Mouse (Mus musculus) CH12.LX (cell line): ENCODE measurements around the gene Clmn. TPM values are rescaled to one million over a fixed set of nuclear protein-coding genes. Genes with fewer than 3 reads are reported as not detected.
"Not testable (repeated sequence)": the region's sequence is repeated elsewhere in the genome, so short reads cannot be mapped to it uniquely, and the experiment has no call there.

Source experiments
- DNase-seq: peaks from one replicate; pipeline ENCODE4 v3.0.0-alpha.2; 2013; ENCODE audit errors: extremely low read depth
- H3K27ac ChIP-seq: 2 replicates; pipeline ENCODE4 v1.5.1; 2012; ENCODE audit warnings: low read depth, mild to moderate bottlenecking, control low read depth, moderate library complexity; ENCODE audit not compliant: insufficient read depth
- H3K27me3 ChIP-seq: replicated peaks from 2 replicates; pipeline ENCODE3; 2012; ENCODE audit warnings: inconsistent platforms
- H3K36me3 ChIP-seq, 2 experiments: replicated peaks in 1 of 2; 2 replicates each; pipeline versions ENCODE3 to v1.6.1; 2012; ENCODE audit warnings: inconsistent platforms in 1 of 2, low read length in 1 of 2, mild to moderate bottlenecking in 1 of 2, mixed read lengths in 1 of 2, moderate library complexity in 1 of 2; ENCODE audit not compliant: control insufficient read depth in 1 of 2, insufficient read depth in 1 of 2
- H3K4me1 ChIP-seq, 2 experiments: 2 replicates each; pipeline ENCODE4 v1.6.1; 2012; ENCODE audit warnings: inconsistent platforms in 1 of 2, moderate library complexity in 1 of 2; ENCODE audit not compliant: insufficient read depth in 2 of 2, control insufficient read depth in 1 of 2
- H3K4me2 ChIP-seq: 2 replicates; pipeline ENCODE4 v1.6.1; 2012; ENCODE audit warnings: low read depth, mild to moderate bottlenecking, control low read depth; ENCODE audit not compliant: poor library complexity, insufficient read depth, severe bottlenecking
- H3K4me3 ChIP-seq, 3 experiments: fragments of 150-350 bp in 1 of 3; sonication (generic) in 1 of 3; replicated peaks in 1 of 3; 2 replicates each; pipeline versions ENCODE3 to v1.5.1; 2011 to 2012; ENCODE audit warnings: low read depth in 2 of 3, low read length in 2 of 3, mild to moderate bottlenecking in 2 of 3, moderate library complexity in 2 of 3, control low read depth in 1 of 3, improper control_type of control experiment in 1 of 3, inconsistent platforms in 1 of 3, mixed read lengths in 1 of 3; ENCODE audit not compliant: poor library complexity in 1 of 3
- H3K79me2 ChIP-seq: replicated peaks from 2 replicates; pipeline ENCODE4 v1.6.1; 2012; ENCODE audit warnings: mild to moderate bottlenecking, moderate library complexity; ENCODE audit not compliant: control insufficient read depth, poor library complexity, insufficient read depth, severe bottlenecking; ENCODE audit errors: extremely low read depth
- H3K9ac ChIP-seq: 2 replicates; pipeline ENCODE4 v1.6.1; 2012; ENCODE audit warnings: low read depth, mild to moderate bottlenecking, control low read depth, moderate library complexity; ENCODE audit not compliant: insufficient read depth
- H3K9me3 ChIP-seq: replicated peaks from 2 replicates; pipeline ENCODE3; 2012; ENCODE audit warnings: low read length, inconsistent platforms, mixed read lengths
- CHD1 ChIP-seq: IDR thresholded peaks from 2 replicates; pipeline ENCODE4 v1.6.1; 2012; ENCODE audit warnings: low read depth, low read length, improper control_type of control experiment, inconsistent platforms
- CHD2 ChIP-seq: IDR thresholded peaks from 2 replicates; pipeline ENCODE4 v1.6.1; 2011; ENCODE audit warnings: low read length, improper control_type of control experiment
- CTCF ChIP-seq, 2 experiments: IDR thresholded peaks in 1 of 2; conservative IDR thresholded peaks in 1 of 2; 2 replicates each; pipeline ENCODE4 v1.5.1; 2011 to 2012; ENCODE audit warnings: low read depth in 2 of 2, low read length in 2 of 2, improper control_type of control experiment in 1 of 2, inconsistent platforms in 1 of 2, mild to moderate bottlenecking in 1 of 2, moderate library complexity in 1 of 2
- HCFC1 ChIP-seq: IDR thresholded peaks from 2 replicates; pipeline ENCODE4 v1.6.1; 2012; ENCODE audit warnings: low read depth, mild to moderate bottlenecking, inconsistent platforms, low read length, improper control_type of control experiment
- IRF4 ChIP-seq: IDR thresholded peaks from 2 replicates; pipeline ENCODE4 v1.6.1; 2014; ENCODE audit warnings: low read depth, mild to moderate bottlenecking, inconsistent platforms, low read length, improper control_type of control experiment
- KAT2A ChIP-seq: IDR thresholded peaks from 2 replicates; pipeline ENCODE4 v1.6.1; 2012; ENCODE audit warnings: low read length, improper control_type of control experiment, inconsistent platforms; ENCODE audit not compliant: insufficient replicate concordance
- MAFK ChIP-seq: IDR thresholded peaks from 2 replicates; pipeline ENCODE4 v1.6.1; 2011; ENCODE audit warnings: low read length, improper control_type of control experiment; ENCODE audit not compliant: insufficient replicate concordance
- MAX ChIP-seq: IDR thresholded peaks from 2 replicates; pipeline ENCODE4 v1.6.1; 2011; ENCODE audit warnings: low read length, improper control_type of control experiment
- MAZ ChIP-seq: IDR thresholded peaks from 2 replicates; pipeline ENCODE4 v1.6.1; 2012; ENCODE audit warnings: low read depth, mild to moderate bottlenecking, inconsistent platforms, low read length, improper control_type of control experiment, moderate library complexity
- MYC ChIP-seq: IDR thresholded peaks from 2 replicates; pipeline ENCODE4 v1.6.1; 2011; ENCODE audit warnings: low read depth, mild to moderate bottlenecking, improper control_type of control experiment, low read length
- POLR2AphosphoS2 ChIP-seq: IDR thresholded peaks from 2 replicates; pipeline ENCODE4 v1.6.1; 2011; ENCODE audit warnings: low read depth, low read length, improper control_type of control experiment
- SMC3 ChIP-seq: IDR thresholded peaks from 2 replicates; pipeline ENCODE4 v1.6.1; 2011; ENCODE audit warnings: low read depth, low read length, improper control_type of control experiment
- UBTF ChIP-seq: IDR thresholded peaks from 2 replicates; pipeline ENCODE4 v1.6.1; 2012; ENCODE audit warnings: low read depth, mild to moderate bottlenecking, inconsistent platforms, low read length, improper control_type of control experiment, moderate library complexity
- ZC3H11A ChIP-seq: IDR thresholded peaks from 2 replicates; pipeline ENCODE4 v1.6.1; 2012; ENCODE audit warnings: low read depth, mild to moderate bottlenecking, inconsistent platforms, low read length, improper control_type of control experiment
- ZMIZ1 ChIP-seq: IDR thresholded peaks from 2 replicates; pipeline ENCODE4 v1.6.1; 2012; ENCODE audit warnings: low read depth, mild to moderate bottlenecking, inconsistent platforms, low read length, improper control_type of control experiment
- dilution Hi-C: fragments of 300-500 bp; cut with MboI; formaldehyde crosslinking; loops from 2 replicates; pipeline ENCODE4 v1.14.3; 2020; ENCODE audit warnings: low sequenced_read_pairs; ENCODE audit not compliant: extremely low pct_unique_long_range_greater_than_20kb, extremely low pct_ligation_motif_present
- in situ Hi-C: fragments of 300-500 bp; cut with MboI; formaldehyde crosslinking; loops from 3 replicates; pipeline ENCODE4 v1.14.3; 2019; ENCODE audit warnings: low sequenced_read_pairs, low pct_ligation_motif_present, low pct_unique_long_range_greater_than_20kb, mixed read lengths
- polyA plus RNA-seq: library from polyadenylated mRNA; unstranded; fragments of >175 nt; gene quantifications from 2 replicates; pipeline ENCODE4 v1.2.1, GENCODE M21; 2012; ENCODE audit warnings: low read depth; ENCODE audit not compliant: insufficient read length
- total RNA-seq, 2 experiments: library from RNA; depleted of rRNA; stranded (reverse); fragments of 300-350 nt in 1 of 2; fragments of >200 nt in 1 of 2; gene quantifications; 2 replicates each; pipeline ENCODE4 v1.2.3; 2012 to 2014

Gene Clmn
- total and polyA plus RNA-seq, 3 experiments = not detected

DNA sequence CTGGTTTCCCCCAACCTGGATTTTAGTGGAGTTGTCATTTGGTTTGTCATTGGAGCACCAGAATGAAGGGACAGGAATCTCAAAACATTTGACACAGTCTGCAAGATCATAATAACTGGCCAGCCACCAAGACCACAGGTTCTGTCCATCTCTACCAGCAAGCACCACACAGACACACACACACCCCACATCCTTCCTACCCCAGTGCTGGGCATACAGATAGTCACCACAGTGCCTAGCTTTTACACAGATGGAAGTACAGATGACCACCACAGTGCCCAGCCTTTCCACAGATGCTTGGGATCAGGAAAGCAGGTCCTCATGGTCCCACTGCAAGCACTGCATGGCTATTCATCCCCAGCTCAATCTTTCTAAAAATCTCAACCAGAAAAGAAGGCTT is 131.7 kb downstream of the Clmn start:
- in situ Hi-C loops (no loop called here), dilution Hi-C loops (no loop called here)
- no peak overlapping the region for H3K27ac ChIP-seq

GRCm38 (mm10) chr12:104731782-104732181 is 133.1 kb downstream of the Clmn start:
- dilution Hi-C loops = no loop called here
- Histone ChIP-seq H3K4me1 (no peaks in the 10 kb centered on the region), H3K4me2 (no peak overlapping the region), H3K27ac (no peak overlapping the region), H3K36me3 (peaks cover 53 to 95% of the 10 kb centered on the region in 2 experiments), H3K4me3 (no peak overlapping the region), H3K9me3 (no peaks in the 10 kb centered on the region), H3K27me3 (no peaks in the 10 kb centered on the region), H3K9ac (no peak overlapping the region), H3K79me2 (0 out of 2 replicates have a peak, but pooled peaks cover 2% of the 10 kb centered on the region)
- no peak for DNase-seq
- TF ChIP-seq MAZ (no peak), UBTF (no peak), MAX (no peak), ZC3H11A (no peak), HCFC1 (no peak), SMC3 (no peak), IRF4 (no peak), ZMIZ1 (no peak), CTCF (conservative IDR thresholded peaks at IDR 0.05 in 1 of 2, IDR thresholded peaks at IDR 0.05 in 1 of 2; ENCODE audit: low read depth in 2 of 2, low read length in 2 of 2) (no peak)
- in situ Hi-C loops = no loop called here

More for the DNA sequence above, 131.7 kb downstream of the Clmn start:
- Histone ChIP-seq H3K36me3 (peaks cover 49 to 93% of the 10 kb centered on the region in 2 experiments), H3K4me1 (no peaks in the 10 kb centered on the region), H3K9ac (no peak overlapping the region), H3K27me3 (no peaks in the 10 kb centered on the region), H3K9me3 (no peaks in the 10 kb centered on the region), H3K79me2 (0 out of 2 replicates have a peak, but pooled peaks cover 2% of the 10 kb centered on the region), H3K4me2 (no peak overlapping the region), H3K4me3 (no peak overlapping the region)
- TF ChIP-seq HCFC1 (no peak), KAT2A (no peak), CHD2 (no peak), POLR2AphosphoS2 (no peak), MAFK (no peak), MYC (no peak), CHD1 (no peak)
- DNase-seq = no peak

DNA sequence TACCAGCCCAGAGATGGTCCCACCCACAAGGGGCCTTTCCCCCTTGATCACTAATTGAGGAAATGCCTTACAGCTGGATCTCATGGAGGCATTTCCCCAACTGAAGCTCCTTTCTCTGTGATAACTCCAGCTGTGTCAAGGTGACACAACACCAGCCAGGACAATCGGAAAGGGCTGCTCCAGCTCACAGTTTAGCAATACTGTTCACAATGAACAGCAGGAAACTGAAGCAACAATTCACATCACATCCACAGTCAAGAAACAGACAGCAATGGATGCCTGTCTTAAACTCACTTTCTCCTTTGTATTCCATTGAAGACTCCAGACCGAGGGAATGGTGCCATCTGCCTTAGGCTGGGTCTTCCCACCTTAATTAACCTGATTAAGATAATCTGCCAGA is 138.4 kb downstream of the Clmn start:
- H3K27me3 ChIP-seq, H3K4me3 ChIP-seq, H3K4me2 ChIP-seq, dilution Hi-C loops, H3K9me3 ChIP-seq, H3K79me2 ChIP-seq, H3K27ac ChIP-seq, in situ Hi-C loops, DNase-seq, H3K9ac ChIP-seq, H3K4me1 ChIP-seq: not testable (repeated sequence)
- peaks cover 53 to 83% of the 10 kb centered on the region in 2 experiments for H3K36me3 ChIP-seq
